Mouse (Mus musculus) liver, embryonic 16.5 days (tissue): ENCODE measurements around the gene Mbnl1. TPM values are rescaled to one million over a fixed set of nuclear protein-coding genes. Genes with fewer than 3 reads are reported as not detected.

Source experiments
- ATAC-seq: fragments of 200-750 bp; cut with Nextera tagmentation; 2 replicates; pipeline ENCODE4 v1.8.0; 2017; ENCODE audit warnings: low read depth, mild to moderate bottlenecking, moderate number of reproducible peaks, moderate library complexity
- H3K27ac ChIP-seq: fragments of 300-500 bp; sonication (generic); 2 replicates; pipeline ENCODE4 v1.5.1; 2014; ENCODE audit warnings: mild to moderate bottlenecking, low read length
- H3K27me3 ChIP-seq: fragments of 300-500 bp; sonication (generic); 2 replicates; pipeline ENCODE4 v1.6.1; 2014; ENCODE audit warnings: low read depth, low read length, mixed read lengths; ENCODE audit not compliant: control insufficient read depth, insufficient read depth
- H3K36me3 ChIP-seq: fragments of 300-500 bp; sonication (generic); 2 replicates; pipeline ENCODE4 v1.6.1; 2014; ENCODE audit warnings: mild to moderate bottlenecking; ENCODE audit not compliant: control insufficient read depth, insufficient read depth
- H3K4me1 ChIP-seq: fragments of 300-500 bp; sonication (generic); 2 replicates; pipeline ENCODE4 v1.6.1; 2014; ENCODE audit warnings: low read depth, low read length, mixed read lengths; ENCODE audit not compliant: control insufficient read depth
- H3K4me2 ChIP-seq: fragments of 300-500 bp; sonication (generic); 2 replicates; pipeline ENCODE4 v1.6.1; 2014; ENCODE audit warnings: low read depth, low read length, mixed read lengths
- H3K4me3 ChIP-seq: fragments of 300-500 bp; sonication (generic); 2 replicates; pipeline ENCODE4 v1.5.1; 2014; ENCODE audit warnings: low read depth, mild to moderate bottlenecking, low read length
- H3K9ac ChIP-seq: fragments of 300-500 bp; sonication (generic); 2 replicates; pipeline ENCODE4 v1.6.1; 2014; ENCODE audit warnings: low read depth, low read length
- H3K9me3 ChIP-seq: fragments of 300-500 bp; sonication (generic); replicated peaks from 2 replicates; pipeline ENCODE4 v1.6.1; 2016; ENCODE audit warnings: low read length; ENCODE audit not compliant: control insufficient read depth
- whole genome bisulfite sequencing: fragments of 180-500 bp; shearing (Covaris S2); extraction: QIAGEN DNeasy Blood & Tissue Kit; methylation state at CpG from one replicate; pipeline ENCODE4 v1.1.7; 2014; ENCODE audit not compliant: insufficient replicate concordance; 5-methylcytosine and 5-hydroxymethylcytosine counted together
- polyA plus RNA-seq: library from polyadenylated mRNA; unstranded; fragments of >200 nt; fragmentation: Nextera tagmentation; extraction: Ambion mirVana; gene quantifications from 2 replicates; pipeline ENCODE4 v1.2.1, GENCODE M21; 2015

Mbnl1 gene
- polyA plus RNA-seq, 1 experiment from 2014 or later: 88.7 TPM

DNA sequence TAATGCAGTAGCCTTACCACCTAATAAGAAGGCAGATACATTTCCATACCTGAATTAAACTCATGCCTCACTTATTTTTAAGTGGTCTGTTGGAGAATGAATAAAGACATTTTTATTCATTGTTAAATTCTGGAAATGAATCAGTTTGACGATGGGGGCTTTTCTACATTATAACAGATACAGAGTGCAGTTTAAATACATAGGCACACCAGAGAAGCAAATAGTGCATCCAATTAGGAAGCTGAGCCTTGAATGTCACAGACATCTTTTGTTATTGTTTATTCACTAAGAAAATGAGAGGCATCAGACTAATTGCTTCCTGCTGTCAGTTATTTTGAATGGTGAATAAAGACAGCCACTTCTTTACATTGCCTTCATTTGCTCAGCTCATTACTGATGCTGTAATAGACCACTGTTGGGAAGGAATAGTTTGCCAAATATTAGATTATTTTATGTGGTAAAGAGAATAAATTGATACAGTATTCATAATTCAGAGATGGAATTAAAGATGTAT is 95.6 kb downstream of the Mbnl1 start:
- no peaks in the 10 kb centered on the region for H3K27me3 ChIP-seq
- no peak for ATAC-seq
- H3K9me3 ChIP-seq: no peaks in the 10 kb centered on the region
- no peak overlapping the region for H3K4me3 ChIP-seq
- H3K36me3 ChIP-seq: no peaks in the 10 kb centered on the region
- WGBS: 78% methylated on average over 1 of the region's 1 CpGs
- no peak overlapping the region for H3K4me2 ChIP-seq
- H3K9ac ChIP-seq: no peak overlapping the region
- peaks cover 23% of the 10 kb centered on the region for H3K4me1 ChIP-seq
- 0 out of 2 replicates have a peak overlapping the region, but pooled peaks have one; percentile 26 for H3K27ac ChIP-seq

GRCm38 (mm10) chr3:60568801-60569568 is 96.4 kb downstream of the Mbnl1 start:
- Histone ChIP-seq H3K9ac (0 out of 2 replicates have a peak overlapping the region, but pooled peaks have one; percentile 12), H3K4me1 (peaks cover 29% of the 10 kb centered on the region), H3K27me3 (no peaks in the 10 kb centered on the region), H3K4me3 (no peak overlapping the region), H3K36me3 (no peaks in the 10 kb centered on the region), H3K27ac (peak overlapping the region; percentile 88), H3K9me3 (no peaks in the 10 kb centered on the region), H3K4me2 (no peak overlapping the region)
- WGBS: 59% methylated on average over 6 of the region's 6 CpGs
- ATAC-seq: peak; percentile 55

DNA sequence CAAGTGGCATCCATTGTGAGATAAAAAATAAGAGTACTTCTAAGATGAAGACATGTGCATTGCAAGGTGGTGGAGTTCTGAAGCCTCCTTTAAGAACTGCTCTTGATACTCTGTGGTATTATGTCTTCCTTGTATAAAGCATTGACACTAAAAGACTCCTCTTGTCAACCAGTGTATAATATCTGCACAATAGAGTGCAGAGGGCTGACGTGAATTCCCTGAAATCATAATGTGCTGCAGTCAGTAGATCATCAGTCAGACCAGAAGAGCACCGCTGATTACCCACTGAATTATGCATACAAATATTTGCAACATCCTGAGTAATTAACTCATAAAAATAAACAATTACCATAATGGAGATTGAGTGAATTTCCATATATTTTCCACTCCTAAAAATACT is 97.2 kb downstream of the Mbnl1 start:
- H3K4me3 ChIP-seq: no peak overlapping the region
- 61% methylated on average over 2 of the region's 2 CpGs for WGBS
- peak overlapping the region; percentile 88 for H3K27ac ChIP-seq
- no peak overlapping the region for H3K4me2 ChIP-seq
- no peaks in the 10 kb centered on the region for H3K36me3 ChIP-seq
- H3K9ac ChIP-seq: peak overlapping the region; percentile 12; the same call in 1 of the 2 replicates
- no peaks in the 10 kb centered on the region for H3K9me3 ChIP-seq
- no peak for ATAC-seq
- H3K27me3 ChIP-seq: no peaks in the 10 kb centered on the region
- H3K4me1 ChIP-seq: peaks cover 37% of the 10 kb centered on the region

DNA sequence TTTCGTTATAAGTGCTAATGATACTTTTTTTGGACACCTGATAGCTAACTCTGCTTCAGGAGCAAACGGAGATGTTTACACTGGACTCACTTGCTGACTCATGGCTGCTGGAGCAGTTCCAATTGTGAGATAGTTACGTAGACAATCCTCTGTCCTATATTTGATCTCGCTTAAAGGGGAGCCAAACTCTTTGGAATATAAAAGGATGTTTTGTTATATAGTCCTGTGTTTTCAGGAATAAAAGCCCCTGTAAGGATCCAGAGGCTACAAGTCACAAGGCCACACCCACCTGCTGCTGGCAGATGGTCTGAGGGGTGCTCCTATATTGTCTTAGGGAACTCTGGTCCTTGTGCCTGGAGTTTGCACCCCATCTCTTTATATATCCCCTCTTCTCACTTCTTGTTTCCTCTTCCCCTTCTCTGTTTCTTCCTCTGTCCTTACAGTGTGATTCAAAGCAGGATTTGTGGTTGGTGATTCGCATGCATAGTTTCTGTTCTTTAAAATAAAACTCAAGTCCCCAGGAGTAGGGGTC is 97.9 kb downstream of the Mbnl1 start:
- H3K4me2 ChIP-seq: peak overlapping the region; percentile 50; the same call in 1 of the 2 replicates
- H3K4me3 ChIP-seq: 0 out of 2 replicates have a peak overlapping the region, but pooled peaks have one; percentile 6
- H3K36me3 ChIP-seq: no peaks in the 10 kb centered on the region
- peak overlapping the region; percentile 80 for H3K27ac ChIP-seq
- peak; percentile 87 for ATAC-seq
- 21% methylated on average over 5 of the region's 5 CpGs for WGBS
- no peaks in the 10 kb centered on the region for H3K9me3 ChIP-seq
- H3K9ac ChIP-seq: peak overlapping the region; percentile 47
- no peaks in the 10 kb centered on the region for H3K27me3 ChIP-seq
- peaks cover 42% of the 10 kb centered on the region for H3K4me1 ChIP-seq

GRCm38 (mm10) chr3:60571493-60571892 is 98.9 kb downstream of the Mbnl1 start:
- Histone ChIP-seq H3K9ac (no peak overlapping the region), H3K27me3 (no peaks in the 10 kb centered on the region), H3K36me3 (no peaks in the 10 kb centered on the region), H3K4me3 (no peak overlapping the region), H3K4me2 (no peak overlapping the region), H3K4me1 (peaks cover 49% of the 10 kb centered on the region), H3K9me3 (no peaks in the 10 kb centered on the region), H3K27ac (peak overlapping the region; percentile 80)
- 72% methylated on average over 1 of the region's 1 CpGs for WGBS
- no peak for ATAC-seq

GRCm38 (mm10) chr3:60574199-60574598 is 101.6 kb downstream of the Mbnl1 start:
- Histone ChIP-seq H3K27ac (peak overlapping the region; percentile 58), H3K4me2 (peak overlapping the region; percentile 30), H3K4me3 (no peak overlapping the region), H3K36me3 (no peaks in the 10 kb centered on the region), H3K9ac (0 out of 2 replicates have a peak overlapping the region, but pooled peaks have one; percentile 11), H3K27me3 (no peaks in the 10 kb centered on the region), H3K9me3 (no peaks in the 10 kb centered on the region), H3K4me1 (peaks cover 51% of the 10 kb centered on the region)
- WGBS: 21% methylated on average over 9 of the region's 9 CpGs
- peak; percentile 45 for ATAC-seq

DNA sequence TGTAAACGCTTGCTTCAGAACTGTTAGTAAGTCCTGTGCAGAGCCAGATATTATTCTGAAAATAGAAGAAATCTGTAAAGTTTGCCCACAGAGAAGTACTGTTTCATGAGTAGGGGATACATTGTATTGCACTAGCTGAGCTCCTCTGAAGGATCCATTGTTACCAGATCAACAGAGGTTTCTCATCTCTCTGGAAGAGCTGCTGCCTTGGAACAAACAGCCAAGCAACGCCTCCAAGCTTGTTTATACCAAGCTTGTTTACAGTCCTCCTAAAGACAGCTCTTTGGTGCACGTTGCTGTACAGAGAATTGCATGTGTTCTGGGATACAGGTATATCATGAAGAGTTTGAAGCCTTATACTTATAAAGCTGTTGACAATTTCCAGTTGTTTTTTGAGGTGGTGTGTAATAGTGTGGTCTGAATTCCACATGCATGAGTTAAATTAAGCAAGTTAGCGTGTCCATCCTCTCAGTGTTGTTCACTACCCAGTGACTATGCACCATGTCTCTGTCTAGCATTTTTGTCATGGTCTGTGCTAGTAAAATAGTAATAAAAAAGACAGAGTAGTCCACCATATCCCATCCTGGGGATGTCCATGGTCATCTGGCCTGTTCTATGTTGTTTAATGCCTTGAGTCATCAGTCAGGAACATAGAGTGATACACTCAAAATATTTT is 102.4 kb downstream of the Mbnl1 start:
- H3K27me3 ChIP-seq: no peaks in the 10 kb centered on the region
- no peaks in the 10 kb centered on the region for H3K9me3 ChIP-seq
- H3K4me1 ChIP-seq: peaks cover 46% of the 10 kb centered on the region
- H3K4me3 ChIP-seq: no peak overlapping the region
- no peak overlapping the region for H3K4me2 ChIP-seq
- ATAC-seq: no peak
- no peaks in the 10 kb centered on the region for H3K36me3 ChIP-seq
- H3K27ac ChIP-seq: peak overlapping the region; percentile 58
- no peak overlapping the region for H3K9ac ChIP-seq
- 65% methylated on average over 4 of the region's 4 CpGs for WGBS

GRCm38 (mm10) chr3:60575945-60576344 is 103.3 kb downstream of the Mbnl1 start:
- H3K4me3 ChIP-seq: no peak overlapping the region
- H3K9ac ChIP-seq: no peak overlapping the region
- H3K4me2 ChIP-seq: 0 out of 2 replicates have a peak overlapping the region, but pooled peaks have one; percentile 28
- 29% methylated on average over 2 of the region's 2 CpGs for WGBS
- ATAC-seq: no peak
- peaks cover 46% of the 10 kb centered on the region for H3K4me1 ChIP-seq
- no peaks in the 10 kb centered on the region for H3K9me3 ChIP-seq
- no peaks in the 10 kb centered on the region for H3K27me3 ChIP-seq
- H3K27ac ChIP-seq: 0 out of 2 replicates have a peak overlapping the region, but pooled peaks have one; percentile 3
- no peaks in the 10 kb centered on the region for H3K36me3 ChIP-seq
